Mouse (Mus musculus) midbrain, embryonic 16.5 days (tissue): Measurements from ENCODE around the gene Ppp1r3c. TPM values are rescaled to one million over a fixed set of nuclear protein-coding genes. Genes with fewer than 3 reads are reported as not detected.

Experiments
- polyA plus RNA-seq: library from polyadenylated mRNA; unstranded; fragments of >200 nt; fragmentation: Nextera tagmentation; extraction: Ambion mirVana; gene quantifications from 2 replicates; pipeline ENCODE4 v1.2.1, GENCODE M21; 2015

Ppp1r3c gene
- polyA plus RNA-seq, 1 experiment from 2014 or later: 18.3 TPM

Other genes with a start within 250 kb of the Ppp1r3c start
- gene Hectd2, start 182.0 kb downstream of the Ppp1r3c start, polyA plus RNA-seq: 11.3 and 11.9 TPM in 2 replicates
- gene Tnks2, start 97.6 kb upstream of the Ppp1r3c start, polyA plus RNA-seq: 42.4 and 45.4 TPM in 2 replicates
- gene Fgfbp3, start 183.0 kb upstream of the Ppp1r3c start, polyA plus RNA-seq: 38.9 and 44.4 TPM in 2 replicates
- gene Btaf1, start 189.4 kb upstream of the Ppp1r3c start, polyA plus RNA-seq: 8.8 and 10.5 TPM in 2 replicates